Mouse (Mus musculus): ENCODE measurements around the gene Vbp1. TPM values are rescaled to one million over a fixed set of nuclear protein-coding genes. Genes with fewer than 3 reads are reported as not detected.

Gene Vbp1
- polyA plus RNA-seq (2012; rRNA removed) = 0.27 and 0.35 TPM in 2 replicates

GRCm38 (mm10) chrX:75514179-75514972 lies at the start of gene Vbp1:
TSS of gene Vbp1 (plus strand) at chrX:75514299.

GRCm38 (mm10) chrX:75577582-75578324 lies 63.7 kb downstream of the Vbp1 start, which contains the start of gene Rab39b:
TSS of gene Rab39b (minus strand) at chrX:75578231.

Other genes starting within 250 kb of the Vbp1 start
- 0.93 and 0.94 TPM in 2 replicates for gene Fundc2, start 131.9 kb upstream of the Vbp1 start, polyA plus RNA-seq (2012; rRNA removed)
- gene F8, start 131.7 kb upstream of the Vbp1 start, polyA plus RNA-seq (2012; rRNA removed) = 0.15 TPM in 1 of 2 replicates, not detected in the other
- 0.51 and 1.6 TPM in 2 replicates for gene Cmc4, start 97.7 kb upstream of the Vbp1 start, polyA plus RNA-seq (2012; rRNA removed)
- gene Mtcp1, start 97.7 kb upstream of the Vbp1 start, polyA plus RNA-seq (2012; rRNA removed) = 0.90 and 1.0 TPM in 2 replicates
- 0.66 and 1.3 TPM in 2 replicates for gene Brcc3, start 97.7 kb upstream of the Vbp1 start, polyA plus RNA-seq (2012; rRNA removed)
- 0.08 and 0.10 TPM in 2 replicates for gene Rab39b, start 63.9 kb downstream of the Vbp1 start, polyA plus RNA-seq (2012; rRNA removed)

Data from stomach, adult 2 months (tissue).